Mouse (Mus musculus): ENCODE measurements around the gene Stim1.

DNA sequence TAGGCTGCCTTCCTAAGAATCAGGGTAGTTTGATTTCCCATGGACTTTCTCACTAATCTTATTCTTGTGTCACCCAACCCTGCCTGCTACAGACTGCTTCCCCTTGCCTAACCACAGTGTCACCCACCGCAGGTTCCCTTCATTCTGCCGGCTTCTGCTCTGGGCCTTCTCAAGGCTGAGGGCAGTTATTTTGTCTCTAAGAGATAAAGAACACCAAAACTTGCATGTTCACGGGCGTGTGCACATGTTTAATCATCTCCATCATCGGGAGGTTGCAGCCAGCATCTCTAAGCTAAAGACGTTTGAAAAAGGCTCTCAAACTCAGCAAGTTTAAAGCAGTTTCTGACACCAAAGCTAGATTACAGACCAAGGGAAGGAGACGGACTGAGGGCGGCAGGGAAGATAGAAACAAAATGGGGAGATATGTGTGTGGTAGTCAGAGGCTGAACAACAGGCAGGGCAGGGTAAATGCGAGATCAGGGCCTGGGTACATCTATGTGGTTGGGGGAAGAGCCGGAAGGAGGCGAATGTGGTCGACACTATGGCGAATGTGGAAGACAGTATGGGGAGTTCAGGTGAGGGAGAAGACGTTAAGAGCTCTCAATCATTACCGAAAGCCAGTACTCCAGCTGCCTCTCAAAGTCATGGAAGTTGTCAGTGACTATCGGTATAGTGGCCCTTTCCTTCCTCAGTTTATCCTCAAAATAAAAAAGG, 18.8 kb upstream of the Stim1 start:
- TF ChIP-seq TCF12 (IDR thresholded peaks at IDR 0.05; ENCODE audit: insufficient read depth, poor library complexity, severe bottlenecking) (no peak), POLR2A (IDR thresholded peaks at IDR 0.05; ENCODE audit: insufficient read length, low read depth) (no peak), MYOD1 (IDR thresholded peaks at IDR 0.05; ENCODE audit: control insufficient read depth in 1 of 3, insufficient read length in 2 of 3, low read depth in 2 of 3) (no peak), POLR2AphosphoS2 (IDR thresholded peaks at IDR 0.05; ENCODE audit: insufficient read length, low read depth) (no peak), USF1 (IDR thresholded peaks at IDR 0.05; ENCODE audit: low read depth) (no peak), MAX (IDR thresholded peaks at IDR 0.05; ENCODE audit: low read depth) (no peak)

All from myocyte (in vitro differentiated cells).